Mouse (Mus musculus) testis, adult 2 months (tissue): ENCODE data around the gene Traf3.

Source experiments
- CTCF ChIP-seq: fragments of 200-500 bp; IDR thresholded peaks from 2 replicates; pipeline ENCODE4 v1.5.1; 2012; ENCODE audit warnings: low read depth, mild to moderate bottlenecking, inconsistent platforms, low read length, moderate library complexity; ENCODE audit not compliant: control insufficient read depth, insufficient read depth, insufficient replicate concordance
- POLR2A ChIP-seq: fragments of 200-500 bp; IDR thresholded peaks from 2 replicates; pipeline ENCODE4 v1.6.1; 2012; ENCODE audit warnings: low read depth, mild to moderate bottlenecking, inconsistent platforms, low read length, moderate library complexity; ENCODE audit not compliant: control insufficient read depth

GRCm38 (mm10) chr12:111242346-111242745, 76.2 kb downstream of the Traf3 start:
- TF ChIP-seq POLR2A: no peak
- TF ChIP-seq CTCF: no peak
